Comparison of ENCODE assay signal across 8 mouse cellular contexts in genomic region chr11:90623477-90623876, GRCm38 (mm10). TPM values are rescaled to one million over a fixed set of nuclear protein-coding genes. Genes with fewer than 3 reads are reported as not detected.
DNase-seq lines count a peak whose midpoint lies in the region; ATAC-seq and TF ChIP-seq lines count a peak whose summit lies in the region.
"Had no signal": no experiment of that assay in that cellular context is flagged by ENCODE, and none has a peak within 500 bp of the region (broad histone marks: within the 10 kb centered on the region; RNA-seq: fewer than 3 reads in every experiment).

No protein-coding gene starts in this region.

- H3K27me3 ChIP-seq in kidney, postnatal 0 days (ENCODE audit: insufficient read depth, low read length) = no peaks in the 10 kb centered on the region
- no peaks in the 10 kb centered on the region for H3K27me3 ChIP-seq in CH12.LX (replicated peaks)
- no peaks in the 10 kb centered on the region for H3K27me3 ChIP-seq in stomach, postnatal 0 days (ENCODE audit: control insufficient read depth, insufficient read depth, low read length)
- H3K27me3 ChIP-seq: lung, embryonic 15.5 days had no signal

- H3K79me2 ChIP-seq in CH12.LX (replicated peaks; ENCODE audit: control insufficient read depth, extremely low read depth, insufficient read depth, poor library complexity, severe bottlenecking) = no peaks in the 10 kb centered on the region

- H3K9me3 ChIP-seq in kidney, postnatal 0 days (replicated peaks; ENCODE audit: low read length) = no peaks in the 10 kb centered on the region
- no peaks in the 10 kb centered on the region for H3K9me3 ChIP-seq in CH12.LX (replicated peaks; ENCODE audit: low read length)
- H3K9me3 ChIP-seq in stomach, postnatal 0 days (ENCODE audit: control insufficient read depth, low read length) = no peaks in the 10 kb centered on the region
- H3K9me3 ChIP-seq: lung, embryonic 15.5 days had no signal

- WGBS in kidney, postnatal 0 days = 55% methylated on average over 6 of the region's 6 CpGs
- 50% methylated on average over 6 of the region's 6 CpGs for WGBS in stomach, postnatal 0 days

- H3K4me3 ChIP-seq in kidney, postnatal 0 days (replicated peaks; ENCODE audit: low read depth, low read length) = no peak overlapping the region
- no peak overlapping the region for H3K4me3 ChIP-seq in CH12.LX (replicated peaks in 1 of 3; ENCODE audit: low read depth in 2 of 3, low read length in 2 of 3, poor library complexity in 1 of 3)
- no peak overlapping the region for H3K4me3 ChIP-seq in cortical plate, adult 2 months (ENCODE audit: insufficient read depth, low read length)
- no peak overlapping the region for H3K4me3 ChIP-seq in stomach, postnatal 0 days (ENCODE audit: low read depth, low read length)
- H3K4me3 ChIP-seq: lung, embryonic 15.5 days had no signal

- TF ChIP-seq EP300 in CH12.LX (IDR thresholded peaks at IDR 0.05; ENCODE audit: low read length) = no peak
- no peak for TF ChIP-seq EP300 in stomach, postnatal 0 days (optimal IDR thresholded peaks at IDR 0.05)

- dilution Hi-C loops in CH12.LX (cut with MboI; ENCODE audit: extremely low pct_ligation_motif_present, extremely low pct_unique_long_range_greater_than_20kb, low sequenced_read_pairs) = no loop called here

- no peaks in the 10 kb centered on the region for H3K4me1 ChIP-seq in kidney, postnatal 0 days (replicated peaks; ENCODE audit: insufficient read depth, low read length)
- peaks cover 0 to 9% of the 10 kb centered on the region in 2 experiments; a peak in 2 of 4 replicates for H3K4me1 ChIP-seq in CH12.LX (ENCODE audit: control insufficient read depth in 1 of 2, insufficient read depth in 2 of 2)
- no peaks in the 10 kb centered on the region for H3K4me1 ChIP-seq in cortical plate, adult 2 months (ENCODE audit: control insufficient read depth, insufficient read depth, low read length)
- no peaks in the 10 kb centered on the region for H3K4me1 ChIP-seq in stomach, postnatal 0 days (replicated peaks; ENCODE audit: control insufficient read depth, insufficient read depth)
- H3K4me1 ChIP-seq: lung, embryonic 15.5 days had no signal

- TF ChIP-seq RAD21 in CH12.LX (IDR thresholded peaks at IDR 0.05; ENCODE audit: low read depth, low read length) = peak; percentile 65

- intact Hi-C loops in left cerebral cortex, postnatal 10 days (cut with DNase I) = loop anchor here (5.0 to 10.0 kb wide), 2 partner anchors 441 to 629 kb away; no protein-coding TSS in a partner anchor

- peak; percentile 80 for TF ChIP-seq CTCF in kidney, postnatal 0 days (IDR thresholded peaks at IDR 0.05; ENCODE audit: low read depth)
- TF ChIP-seq CTCF in CH12.LX (conservative IDR thresholded peaks at IDR 0.05 in 1 of 2, IDR thresholded peaks at IDR 0.05 in 1 of 2; ENCODE audit: low read depth in 2 of 2, low read length in 2 of 2) = peak; percentile 60 to 81
- TF ChIP-seq CTCF in cortical plate, adult 2 months (IDR thresholded peaks at IDR 0.05; ENCODE audit: extremely low read depth, insufficient read depth, low read length) = peak; percentile 62
- peak; percentile 82 for TF ChIP-seq CTCF in stomach, postnatal 0 days (IDR thresholded peaks at IDR 0.05; ENCODE audit: low read depth)

- H3K4me2 ChIP-seq in kidney, postnatal 0 days (ENCODE audit: low read length) = no peak overlapping the region
- no peak overlapping the region for H3K4me2 ChIP-seq in CH12.LX (ENCODE audit: insufficient read depth, low read depth, poor library complexity, severe bottlenecking)
- H3K4me2 ChIP-seq in stomach, postnatal 0 days (replicated peaks; ENCODE audit: low read depth) = no peak overlapping the region
- H3K4me2 ChIP-seq: lung, embryonic 15.5 days had no signal

- DNase-seq in kidney, postnatal 0 days (ENCODE audit: low spot score) = peak; percentile 69
- no peak for DNase-seq in kidney, adult 18-20 months
- DNase-seq in A20 (ENCODE audit: low read depth, low spot score) = peak; percentile 44
- peak; percentile 65 for DNase-seq in CH12.LX (ENCODE audit: extremely low read depth)
- peak; percentile 20 to 43 for DNase-seq in left cerebral cortex, postnatal 10 days (ENCODE audit: extremely low spot score in 1 of 2, low spot score in 2 of 2)
- no peak for DNase-seq in stomach, postnatal 0 days (ENCODE audit: low spot score)

- no peak overlapping the region for H3K27ac ChIP-seq in kidney, postnatal 0 days
- no peak overlapping the region for H3K27ac ChIP-seq in CH12.LX (ENCODE audit: insufficient read depth, low read depth)
- H3K27ac ChIP-seq in cortical plate, adult 2 months (ENCODE audit: insufficient read depth, low read length) = no peak overlapping the region
- H3K27ac ChIP-seq in stomach, postnatal 0 days (replicated peaks) = no peak overlapping the region
- H3K27ac ChIP-seq: lung, embryonic 15.5 days had no signal

- in situ Hi-C loops in CH12.LX (cut with MboI; ENCODE audit: low pct_ligation_motif_present, low pct_unique_long_range_greater_than_20kb, low sequenced_read_pairs) = loop anchor here (25.0 kb wide), 1 partner anchor 636 kb away; no protein-coding TSS in a partner anchor

- ATAC-seq in kidney, postnatal 0 days (replicated peaks; ENCODE audit: low FRiP score, low read depth) = no peak
- ATAC-seq in stomach, postnatal 0 days (ENCODE audit: low FRiP score, low TSS enrichment) = no peak

- TF ChIP-seq POLR2A in CH12.LX (IDR thresholded peaks at IDR 0.05; ENCODE audit: low read depth, low read length) = no peak
- no peak for TF ChIP-seq POLR2A in cortical plate, adult 2 months (IDR thresholded peaks at IDR 0.05; ENCODE audit: extremely low read depth, insufficient read depth, low read length)

- no peak overlapping the region for H3K9ac ChIP-seq in kidney, postnatal 0 days (ENCODE audit: low read depth, low read length)
- H3K9ac ChIP-seq in CH12.LX (ENCODE audit: insufficient read depth, low read depth) = no peak overlapping the region
- no peak overlapping the region for H3K9ac ChIP-seq in stomach, postnatal 0 days (ENCODE audit: low read length)
- H3K9ac ChIP-seq: lung, embryonic 15.5 days had no signal

- H3K36me3 ChIP-seq in kidney, postnatal 0 days (ENCODE audit: insufficient read depth, low read length) = no peaks in the 10 kb centered on the region
- H3K36me3 ChIP-seq in CH12.LX (replicated peaks in 1 of 2; ENCODE audit: control insufficient read depth in 1 of 2, insufficient read depth in 1 of 2, low read length in 1 of 2) = peaks cover 5 to 11% of the 10 kb centered on the region in 2 experiments
- no peaks in the 10 kb centered on the region for H3K36me3 ChIP-seq in stomach, postnatal 0 days (ENCODE audit: control insufficient read depth, insufficient read depth, low read length)

TF ChIP-seq in CH12.LX, 34 proteins besides CTCF, POLR2A, EP300 and RAD21:
- TF ChIP-seq SMC3 (IDR thresholded peaks at IDR 0.05; ENCODE audit: low read depth, low read length) (peak; percentile 69), HCFC1 (IDR thresholded peaks at IDR 0.05; ENCODE audit: low read depth, low read length) (no peak)
TF ChIP-seq in CH12.LX: peak in this region for 1.

RNA-seq across cellular contexts. Expression of gene Stxbp4, which starts 14.4 kb away (rescaled TPM):
- 10.9 and 13.6 TPM in 2 replicates for polyA plus RNA-seq in kidney, postnatal 0 days (2015; fragmentation: Nextera tagmentation; extraction: Ambion mirVana)
- total RNA-seq in CH12.LX (2012; rRNA removed) (5.2 and 5.6 TPM in 2 replicates), CH12.LX (2014; rRNA removed) (3.7 and 3.9 TPM in 2 replicates)
- polyA plus RNA-seq in CH12.LX (2012; ENCODE audit: insufficient read length, low read depth) = 4.6 and 5.9 TPM in 2 replicates
- 8.8 and 9.1 TPM in 2 replicates for polyA plus RNA-seq in cortical plate, adult 2 months (2012; rRNA removed)
- 1 to 10 TPM; 8.4 to 8.7 TPM for total RNA-seq in left cerebral cortex, postnatal 10 days (2021)
- polyA plus RNA-seq in stomach, postnatal 0 days (2015; fragmentation: Nextera tagmentation; extraction: Ambion mirVana) = 2.7 and 3.4 TPM in 2 replicates

RNA-seq across cellular contexts. Expression of gene Cox11, which starts 14.5 kb away (rescaled TPM):
- 33.4 and 38.1 TPM in 2 replicates for polyA plus RNA-seq in kidney, postnatal 0 days (2015; fragmentation: Nextera tagmentation; extraction: Ambion mirVana)
- 43.2 and 45.4 TPM in 2 replicates for total RNA-seq in CH12.LX (2012; rRNA removed)
- 63.1 and 64.3 TPM in 2 replicates for total RNA-seq in CH12.LX (2014; rRNA removed)
- polyA plus RNA-seq in CH12.LX (2012; ENCODE audit: insufficient read length, low read depth) = 61.4 and 65.6 TPM in 2 replicates
- polyA plus RNA-seq in cortical plate, adult 2 months (2012; rRNA removed) = 23.5 and 25.6 TPM in 2 replicates
- total RNA-seq in left cerebral cortex, postnatal 10 days (2021) = 10 to 100 TPM; 24.4 to 25.5 TPM
- polyA plus RNA-seq in stomach, postnatal 0 days (2015; fragmentation: Nextera tagmentation; extraction: Ambion mirVana) = 23.6 and 28.4 TPM in 2 replicates

Comparison
In these comparisons a context has a peak if more than half of its experiments do, and no peak if none do; other contexts are left out.
1. DNase-seq: peak in kidney, postnatal 0 days (single experiment), A20 (single experiment), CH12.LX (single experiment) and left cerebral cortex, postnatal 10 days (2 of 2); none in kidney, adult 18-20 months (single experiment) and stomach, postnatal 0 days (single experiment).
2. Peak in every context shown above with its lines, with median percentiles within 50 percentile points of each other: CTCF ChIP-seq.